In the genomic region with DNA sequence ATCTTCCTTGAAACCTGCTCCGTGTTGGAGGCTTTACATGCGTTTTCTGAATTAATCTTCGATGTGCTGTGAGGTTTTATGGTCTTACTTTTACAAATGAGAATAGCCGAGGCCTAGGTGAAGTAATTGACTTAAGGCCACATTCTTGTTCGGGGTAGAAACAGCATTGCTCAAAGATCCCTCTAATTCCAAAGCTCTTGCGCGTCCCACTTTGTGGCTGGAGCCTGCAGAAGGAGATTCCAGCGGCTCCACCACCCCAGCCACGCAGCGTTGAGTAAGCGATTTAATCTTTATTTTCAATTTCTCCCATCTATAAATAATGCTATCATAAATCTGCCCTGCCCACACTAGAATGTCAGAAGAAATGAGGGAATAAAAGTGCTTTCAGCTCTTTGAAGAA, we compare ENCODE assay signal across 8 mouse cellular contexts. TPM values are rescaled to one million over a fixed set of nuclear protein-coding genes. Genes with fewer than 3 reads are reported as not detected.
A peak's percentile ranks its signal among the peaks of the same experiment; 100 is the strongest.
DNase-seq lines count a peak whose midpoint lies in the region; ATAC-seq lines count a peak whose summit lies in the region.
"Had no signal": no experiment of that assay in that cellular context is flagged by ENCODE, and none has a peak within 500 bp of the region (broad histone marks: within the 10 kb centered on the region; RNA-seq: fewer than 3 reads in every experiment).

No protein-coding gene starts in this region.

- ATAC-seq in kidney, embryonic 16.5 days (ENCODE audit: low FRiP score, low TSS enrichment), result no peak
- no peak for ATAC-seq in intestine, embryonic 16.5 days
- ATAC-seq in forebrain, embryonic 16.5 days, result no peak

- peaks cover 29% of the 10 kb centered on the region for H3K4me1 ChIP-seq in kidney, embryonic 16.5 days (ENCODE audit: insufficient read depth, low read length)
- peaks cover 27% of the 10 kb centered on the region for H3K4me1 ChIP-seq in intestine, embryonic 16.5 days (ENCODE audit: control insufficient read depth, insufficient read depth, low read length)
- peaks cover 22% of the 10 kb centered on the region for H3K4me1 ChIP-seq in forebrain, embryonic 16.5 days (replicated peaks; ENCODE audit: control insufficient read depth, insufficient read depth, low read length)

- no peak overlapping the region for H3K4me3 ChIP-seq in kidney, embryonic 16.5 days (ENCODE audit: low read length)
- H3K4me3 ChIP-seq in intestine, embryonic 16.5 days (ENCODE audit: low read length), result no peak overlapping the region
- no peak overlapping the region for H3K4me3 ChIP-seq in forebrain, embryonic 16.5 days (replicated peaks; ENCODE audit: low read length)

- WGBS in kidney, embryonic 16.5 days, result 14% methylated on average over 11 of the region's 11 CpGs
- WGBS in intestine, embryonic 16.5 days, result 17% methylated on average over 11 of the region's 11 CpGs
- WGBS in forebrain, embryonic 16.5 days, result 15% methylated on average over 11 of the region's 11 CpGs

- H3K9me3 ChIP-seq in kidney, embryonic 16.5 days (ENCODE audit: low read length), result no peaks in the 10 kb centered on the region
- H3K9me3 ChIP-seq in intestine, embryonic 16.5 days (ENCODE audit: control insufficient read depth, low read length), result no peaks in the 10 kb centered on the region
- H3K9me3 ChIP-seq in forebrain, embryonic 16.5 days (ENCODE audit: control insufficient read depth, low read length), result no peaks in the 10 kb centered on the region

- H3K27me3 ChIP-seq in kidney, embryonic 16.5 days (ENCODE audit: insufficient read depth, low read length), result no peaks in the 10 kb centered on the region
- H3K27me3 ChIP-seq in intestine, embryonic 16.5 days (replicated peaks; ENCODE audit: control insufficient read depth, insufficient read depth, low read length), result no peaks in the 10 kb centered on the region
- H3K27me3 ChIP-seq in forebrain, embryonic 16.5 days (replicated peaks; ENCODE audit: control insufficient read depth, insufficient read depth, low read length), result peaks cover 5% of the 10 kb centered on the region

- no peak overlapping the region for H3K27ac ChIP-seq in kidney, embryonic 16.5 days (ENCODE audit: low read length)
- H3K27ac ChIP-seq in intestine, embryonic 16.5 days (ENCODE audit: low read length), result no peak overlapping the region; the same call in 1 of the 2 replicates
- H3K27ac ChIP-seq in forebrain, embryonic 16.5 days (ENCODE audit: low read length), result no peak overlapping the region

- no peaks in the 10 kb centered on the region for H3K36me3 ChIP-seq in kidney, embryonic 16.5 days (ENCODE audit: insufficient read depth, low read length)
- H3K36me3 ChIP-seq in intestine, embryonic 16.5 days (ENCODE audit: control insufficient read depth, insufficient read depth, low read length), result no peaks in the 10 kb centered on the region
- H3K36me3 ChIP-seq in forebrain, embryonic 16.5 days (ENCODE audit: control insufficient read depth, insufficient read depth), result no peaks in the 10 kb centered on the region

- no peak for DNase-seq in kidney, postnatal 14 days
- peak; percentile 79 for DNase-seq in 3134 (ENCODE audit: extremely low read depth, insufficient read length, low spot score)
- peak; percentile 83 for DNase-seq in 3T3-L1 (ENCODE audit: low read depth, low spot score)
- no peak for DNase-seq in spleen, postnatal 4 days (ENCODE audit: low spot score in 2 of 2)
- DNase-seq: right cerebral cortex, postnatal 14 days had no signal

- no peak overlapping the region for H3K9ac ChIP-seq in kidney, embryonic 16.5 days (replicated peaks; ENCODE audit: low read length)
- H3K9ac ChIP-seq in intestine, embryonic 16.5 days (ENCODE audit: low read depth, low read length), result no peak overlapping the region
- no peak overlapping the region for H3K9ac ChIP-seq in forebrain, embryonic 16.5 days (replicated peaks; ENCODE audit: low read depth, low read length)

- peak overlapping the region; percentile 32 for H3K4me2 ChIP-seq in kidney, embryonic 16.5 days (replicated peaks; ENCODE audit: low read depth, low read length)
- H3K4me2 ChIP-seq in intestine, embryonic 16.5 days (ENCODE audit: low read depth, low read length), result peak overlapping the region; percentile 32; the same call in 1 of the 2 replicates
- no peak overlapping the region for H3K4me2 ChIP-seq in forebrain, embryonic 16.5 days (ENCODE audit: low read length)

RNA-seq across cellular contexts. Expression of gene Frs2, which starts 2.9 kb away (rescaled TPM):
- 18.0 and 19.7 TPM in 2 replicates for polyA plus RNA-seq in kidney, embryonic 16.5 days (2015; fragmentation: Nextera tagmentation; extraction: Ambion mirVana)
- 13.9 and 15.6 TPM in 2 replicates for polyA plus RNA-seq in intestine, embryonic 16.5 days (2015; fragmentation: Nextera tagmentation; extraction: Ambion mirVana)
- polyA plus RNA-seq in forebrain, embryonic 16.5 days (2015; fragmentation: Nextera tagmentation; extraction: Ambion mirVana), result 20.7 and 22.1 TPM in 2 replicates

Comparison
In these comparisons a context has a peak if more than half of its experiments do, and no peak if none do; other contexts are left out.
1. DNase-seq: peak in 3134 (single experiment) and 3T3-L1 (single experiment); none in kidney, postnatal 14 days (single experiment) and spleen, postnatal 4 days (0 of 2).